Mouse (Mus musculus) thymus, postnatal 0 days (tissue): ENCODE data around the gene Vsx2. TPM values are rescaled to one million over a fixed set of nuclear protein-coding genes. Genes with fewer than 3 reads are reported as not detected.

Source experiments
- DNase-seq: peaks from one replicate; pipeline ENCODE4 v3.0.0-alpha.2; 2015; ENCODE audit warnings: low spot score
- polyA plus RNA-seq: library from polyadenylated mRNA; unstranded; fragments of >200 nt; fragmentation: Nextera tagmentation; extraction: Ambion mirVana; gene quantifications from 2 replicates; pipeline ENCODE4 v1.2.1, GENCODE M21; 2015

The Vsx2 gene
- 0.27 and 0.35 TPM in 2 replicates for polyA plus RNA-seq

DNA sequence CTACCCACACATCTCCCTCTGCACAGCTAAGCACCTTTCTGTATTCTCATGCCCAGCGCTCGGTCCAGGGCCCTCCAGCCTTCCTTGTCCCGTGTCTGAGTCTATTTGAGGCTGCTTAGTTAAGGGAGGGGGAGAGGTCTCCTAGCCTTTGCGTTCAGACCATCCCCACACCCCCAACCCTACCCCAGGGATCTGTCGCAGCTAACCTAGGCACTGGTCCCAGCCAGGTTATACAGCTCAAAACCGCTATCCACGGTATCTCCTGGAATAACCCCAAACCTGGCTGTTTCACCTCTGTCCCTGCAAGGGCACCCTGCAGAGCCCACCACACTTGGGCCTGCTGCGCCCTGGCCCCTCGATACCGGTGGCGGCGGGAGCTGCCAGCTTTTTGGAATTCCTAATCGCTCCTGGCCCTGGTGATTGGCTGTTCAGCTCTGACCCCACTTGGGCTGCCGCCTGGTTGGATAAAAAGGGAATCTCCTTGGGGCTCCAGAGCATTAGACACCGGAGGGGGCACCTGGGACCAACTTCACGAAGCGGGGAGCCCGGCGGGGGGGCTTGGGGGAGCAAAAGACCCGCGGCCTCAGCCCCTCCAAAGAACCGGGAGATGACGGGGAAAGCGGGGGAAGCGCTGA is at the start of gene Vsx2:
Gene Vsx2, plus strand, starts transcription at position 427 of the 635 bp plus-strand sequence.
- no peak for DNase-seq

DNA sequence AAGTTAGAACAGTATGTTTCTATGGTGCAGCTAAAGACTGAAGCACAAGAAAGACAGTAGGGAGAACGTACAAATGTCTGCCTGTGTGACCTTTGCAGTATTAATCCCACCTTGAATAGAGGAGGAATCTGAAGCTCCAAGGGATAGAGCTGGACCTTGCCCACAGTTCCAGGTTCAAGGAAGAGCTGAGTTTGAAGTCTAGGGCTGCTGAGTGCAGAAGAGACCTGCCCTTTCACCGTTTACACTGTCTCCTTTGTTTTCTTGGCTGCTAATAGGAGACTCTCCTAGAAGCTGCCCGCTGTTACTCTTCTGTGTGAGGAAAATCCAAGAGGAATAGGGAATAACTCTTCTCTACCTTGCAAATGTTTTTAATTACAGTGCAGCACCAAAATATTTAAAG is 45.8 kb upstream of the Vsx2 start:
- DNase-seq: no peak

DNA sequence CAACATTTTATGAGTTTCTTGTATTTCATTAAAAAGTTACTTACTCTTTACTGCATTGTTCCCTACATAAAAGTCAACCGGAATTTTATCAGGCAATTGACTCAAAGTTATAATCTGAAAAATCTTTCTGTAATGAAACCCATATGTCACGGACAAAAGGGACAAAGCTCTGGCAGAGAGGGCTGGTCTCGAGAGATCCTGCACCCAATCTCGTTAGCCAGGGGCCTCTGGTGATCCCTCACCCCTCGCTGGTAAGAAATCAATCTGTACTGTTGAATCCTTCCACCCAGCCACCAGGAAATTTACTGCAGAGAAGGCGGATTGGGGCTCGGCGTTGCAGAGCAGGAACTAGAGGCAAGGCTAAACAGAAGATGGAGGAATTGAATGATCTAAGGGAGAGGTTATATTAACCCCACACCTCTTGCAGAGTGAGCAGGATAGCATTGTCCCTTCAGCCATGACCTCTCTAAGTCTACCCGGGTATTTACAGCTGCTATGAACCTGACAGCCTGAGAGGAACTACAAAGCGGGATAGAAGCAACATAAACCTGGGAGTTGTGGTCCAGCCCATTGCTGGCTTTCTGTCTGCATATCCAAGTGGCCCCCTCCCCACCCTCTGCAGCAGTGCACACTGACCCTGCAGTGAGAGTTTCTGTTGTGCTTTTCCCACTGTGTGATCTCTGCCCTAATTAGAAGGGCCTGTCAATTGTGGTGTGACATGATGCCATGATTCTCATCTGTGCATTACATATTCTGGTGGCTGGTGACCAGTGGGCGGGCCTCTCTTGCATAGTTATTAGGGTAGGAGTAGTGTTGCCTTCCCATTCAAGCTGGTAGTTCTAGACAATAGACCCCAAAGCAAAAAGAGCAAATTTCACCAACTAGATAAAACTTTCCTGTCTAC is 45.2 kb upstream of the Vsx2 start:
- DNase-seq: no peak

DNA sequence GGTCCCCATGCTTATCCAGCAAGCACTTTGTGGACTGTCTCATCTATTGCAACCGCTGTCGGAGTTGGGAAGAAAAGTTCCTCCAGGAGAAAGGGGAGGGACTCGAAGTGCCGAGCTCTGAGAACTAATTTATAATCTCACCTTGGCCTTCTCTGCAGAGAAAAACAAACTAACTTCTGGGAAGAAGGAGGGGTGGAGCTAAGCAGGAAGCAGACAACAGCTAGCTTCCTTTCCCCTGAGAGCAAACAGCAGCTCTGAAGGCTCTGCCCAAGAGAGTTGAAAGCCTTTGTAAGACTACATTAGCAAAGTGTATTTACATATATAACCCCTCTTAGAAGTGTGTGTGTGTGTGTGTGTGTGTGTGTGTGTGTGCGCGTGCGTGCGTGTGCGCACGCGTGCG is 44.1 kb upstream of the Vsx2 start:
- DNase-seq: peak; percentile 15

DNA sequence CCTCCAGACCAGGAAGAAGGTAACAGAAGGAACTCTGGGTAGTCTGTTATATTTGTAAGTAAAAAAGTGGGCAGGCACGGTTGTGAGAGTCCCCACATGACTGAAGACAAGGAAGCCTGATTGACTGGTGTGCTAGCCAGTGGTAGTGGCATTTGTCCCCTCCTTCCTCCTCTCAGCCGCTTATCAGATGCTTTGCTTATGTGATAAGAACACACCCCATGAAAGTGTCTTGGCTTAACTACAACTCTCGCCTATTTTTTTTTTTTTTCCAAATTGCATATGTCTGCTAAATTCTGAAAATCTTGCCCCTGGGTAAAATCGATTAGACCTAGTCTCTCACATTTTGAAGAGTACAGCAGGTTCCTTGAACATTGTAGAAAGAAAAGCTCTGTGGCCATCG is 39.1 kb upstream of the Vsx2 start:
- DNase-seq: no peak

DNA sequence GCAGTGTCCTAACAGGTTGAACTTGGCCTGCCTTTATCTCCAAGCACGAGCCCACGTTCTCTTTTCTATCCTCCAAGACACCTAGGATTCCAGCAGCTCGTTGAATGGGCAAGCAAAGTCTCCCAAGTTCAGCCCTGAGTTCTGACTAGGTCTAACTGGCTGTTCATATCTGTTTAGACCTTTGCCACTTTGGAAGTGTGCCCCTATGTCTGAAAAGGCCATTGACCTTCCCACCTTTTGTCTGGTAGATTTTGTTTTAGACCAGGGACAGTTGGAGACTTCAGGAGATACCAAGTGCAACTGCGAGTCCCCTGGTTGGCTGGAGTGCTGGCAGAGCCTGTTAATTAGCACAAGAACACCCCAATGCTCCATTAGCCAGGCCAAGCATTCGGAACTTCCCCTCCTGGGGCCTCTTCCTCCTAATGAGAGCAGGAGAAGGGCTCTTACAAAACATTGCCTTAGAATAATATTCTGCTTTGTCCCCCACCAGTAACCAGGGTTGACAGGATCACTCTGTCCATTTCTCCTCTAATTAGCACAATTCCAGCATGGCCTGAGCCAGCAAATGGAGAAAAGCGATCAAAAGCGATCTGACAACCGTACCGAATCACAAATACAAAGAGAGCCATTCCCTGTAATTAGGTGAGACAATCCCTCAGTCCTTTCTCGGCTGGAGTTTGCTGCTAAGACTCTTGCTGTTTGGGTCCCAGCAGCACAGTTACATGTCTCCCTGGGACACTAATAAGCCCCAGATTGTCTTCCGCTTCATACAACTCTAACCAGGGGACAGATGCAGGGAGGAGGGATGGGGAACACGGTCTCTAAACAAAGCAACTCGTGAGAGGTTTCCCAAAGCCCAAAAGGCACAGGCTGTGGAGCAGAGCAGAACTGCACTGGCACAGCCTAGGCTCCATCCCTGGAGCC is 37.4 kb upstream of the Vsx2 start:
- DNase-seq: no peak

- no peak for DNase-seq
Measured at GRCm38 (mm10) chr12:84532830-84533199, 36.7 kb upstream of the Vsx2 start.

GRCm38 (mm10) chr12:84533706-84534486 is 35.7 kb upstream of the Vsx2 start:
- DNase-seq: no peak

- DNase-seq: peak; percentile 42
Measured at GRCm38 (mm10) chr12:84539537-84539936, 30.0 kb upstream of the Vsx2 start.

DNA sequence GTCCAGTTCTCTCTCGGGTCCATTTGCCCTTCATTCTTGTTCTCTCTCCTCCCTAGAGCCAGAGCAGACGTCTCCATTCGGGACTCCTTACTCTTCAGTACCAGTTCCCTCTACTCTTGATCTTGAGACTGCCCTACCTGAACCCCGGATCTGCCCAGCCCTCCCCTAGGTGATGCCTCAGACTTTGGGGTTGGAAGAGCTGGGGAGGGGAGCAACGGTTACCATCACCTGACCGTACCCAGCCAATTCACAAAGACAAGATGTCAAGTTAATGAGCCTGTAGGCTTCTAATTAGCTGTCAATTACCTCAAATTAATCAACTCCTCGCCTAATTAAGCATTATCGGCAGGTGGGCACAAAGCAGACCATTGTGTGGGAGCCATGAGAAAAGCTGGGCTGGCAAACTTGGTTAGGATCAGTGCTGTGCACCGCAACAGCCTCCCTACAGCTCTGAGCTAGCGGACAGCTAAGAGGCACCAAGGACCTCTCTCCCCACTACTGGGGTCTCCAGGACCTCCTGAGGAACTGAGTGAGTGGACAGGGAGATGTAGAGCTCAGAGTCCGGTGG is 28.1 kb upstream of the Vsx2 start:
- no peak for DNase-seq

DNA sequence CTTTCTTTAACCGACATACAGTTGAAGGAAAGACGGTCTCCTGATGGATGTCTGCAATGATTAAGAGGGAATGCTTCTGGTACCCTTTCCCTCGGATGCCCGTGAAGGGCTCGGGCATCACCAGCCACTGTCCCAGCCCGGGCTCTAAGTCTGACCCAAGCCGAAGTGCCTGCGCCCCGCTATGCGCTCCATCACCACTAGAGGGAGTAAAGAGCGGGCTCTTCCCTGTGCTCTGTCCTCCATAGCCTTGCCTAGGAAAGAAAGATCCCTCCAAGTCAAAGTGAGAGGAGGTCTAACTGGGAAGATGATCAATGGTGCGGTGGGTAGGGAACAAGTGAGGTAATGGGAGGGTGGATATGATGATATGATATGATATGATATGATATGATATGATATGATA is 23.5 kb upstream of the Vsx2 start:
- peak; percentile 47 for DNase-seq

GRCm38 (mm10) chr12:84546577-84547085 is 22.9 kb upstream of the Vsx2 start:
- DNase-seq: no peak

GRCm38 (mm10) chr12:84548251-84548650 is 21.3 kb upstream of the Vsx2 start:
- DNase-seq: no peak

DNA sequence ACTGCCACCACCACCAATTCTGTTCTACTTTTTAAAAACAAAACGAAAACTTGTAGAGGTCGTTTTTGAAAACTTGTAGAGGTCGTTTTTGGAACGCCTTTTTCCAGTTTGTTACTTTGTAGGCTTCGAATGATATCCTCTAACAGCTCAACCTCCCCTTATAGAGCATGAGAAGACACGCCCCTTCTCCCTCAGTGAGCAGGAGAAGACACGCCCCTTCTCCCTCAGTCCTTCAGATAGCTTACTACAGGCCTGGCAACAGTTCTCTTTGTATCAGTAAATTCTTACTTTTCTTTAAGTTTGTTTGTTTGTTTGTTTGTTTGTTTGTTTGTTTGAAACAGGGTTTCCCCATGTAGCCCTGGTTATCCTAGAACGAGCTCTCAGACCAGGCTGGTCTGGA is 14.3 kb upstream of the Vsx2 start:
- no peak for DNase-seq

DNA sequence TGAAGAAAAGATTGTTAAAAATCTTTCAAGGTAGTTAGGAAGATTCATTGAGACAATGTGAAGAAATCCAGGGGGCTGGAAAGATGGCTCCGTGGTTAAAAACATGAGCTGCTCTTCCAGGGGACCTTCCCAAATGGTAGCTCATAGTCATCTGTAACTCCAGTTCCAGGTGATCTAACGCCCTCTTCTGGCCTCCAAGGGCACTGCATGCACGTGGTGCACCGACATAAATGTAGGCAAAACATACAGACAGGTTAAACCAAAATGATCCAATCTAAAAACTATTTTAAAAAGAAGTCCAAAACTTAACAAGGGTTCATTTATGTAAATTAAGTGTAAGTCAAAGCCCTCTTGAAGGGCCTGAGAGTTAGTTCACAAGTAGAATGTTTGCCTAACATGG is 7.0 kb upstream of the Vsx2 start:
- no peak for DNase-seq

DNA sequence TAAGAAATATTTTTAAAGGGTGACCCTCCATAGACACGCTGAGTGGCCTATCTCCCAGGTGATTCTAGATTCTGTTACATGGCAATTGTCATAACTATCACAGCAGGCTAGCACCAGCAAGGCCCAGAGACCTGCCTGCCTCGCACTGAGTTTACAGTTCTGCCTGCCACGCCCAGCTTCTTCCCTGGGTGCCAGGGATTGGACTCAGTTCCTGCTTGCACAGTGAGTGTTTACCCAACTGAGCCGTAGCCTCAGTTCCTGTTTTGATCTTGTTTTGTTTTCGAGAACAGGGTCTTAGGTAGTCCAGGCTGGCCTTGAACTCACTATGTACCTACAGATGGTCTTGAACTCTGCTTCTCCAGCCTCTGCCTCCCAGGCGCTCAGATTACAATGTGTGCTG is 2.0 kb upstream of the Vsx2 start:
- DNase-seq: no peak

DNA sequence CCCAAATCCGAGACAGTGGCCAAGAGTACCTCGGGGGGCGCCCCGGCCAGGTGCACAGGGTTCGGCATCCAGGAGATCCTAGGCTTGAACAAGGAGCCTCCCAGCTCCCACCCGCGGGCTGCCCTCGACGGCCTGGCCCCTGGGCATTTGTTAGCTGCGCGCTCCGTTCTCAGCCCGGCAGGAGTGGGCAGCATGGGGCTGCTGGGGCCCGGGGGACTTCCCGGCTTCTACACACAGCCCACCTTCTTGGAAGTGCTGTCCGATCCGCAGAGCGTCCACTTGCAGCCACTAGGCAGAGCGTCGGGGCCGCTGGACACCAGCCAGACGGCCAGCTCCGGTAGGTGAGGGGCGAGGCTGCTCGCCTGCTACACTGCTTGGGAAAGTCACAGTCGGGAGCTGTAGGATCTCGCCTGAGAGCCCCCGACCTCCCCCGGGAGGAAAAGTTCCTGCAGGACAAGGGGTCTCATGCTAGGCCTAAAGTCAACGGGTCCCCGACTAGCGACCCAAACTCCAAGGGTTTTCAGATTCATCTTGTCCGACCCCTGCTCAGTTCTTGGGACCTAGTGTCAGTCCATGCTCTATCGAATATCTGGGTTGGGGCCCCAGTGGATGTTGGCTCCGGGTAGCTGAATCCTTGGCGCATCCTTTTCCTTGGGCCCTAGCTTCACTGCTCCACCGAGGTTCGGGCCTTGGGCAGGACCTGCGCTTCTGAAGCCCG is 573 bp downstream of the Vsx2 start:
- DNase-seq: no peak

DNA sequence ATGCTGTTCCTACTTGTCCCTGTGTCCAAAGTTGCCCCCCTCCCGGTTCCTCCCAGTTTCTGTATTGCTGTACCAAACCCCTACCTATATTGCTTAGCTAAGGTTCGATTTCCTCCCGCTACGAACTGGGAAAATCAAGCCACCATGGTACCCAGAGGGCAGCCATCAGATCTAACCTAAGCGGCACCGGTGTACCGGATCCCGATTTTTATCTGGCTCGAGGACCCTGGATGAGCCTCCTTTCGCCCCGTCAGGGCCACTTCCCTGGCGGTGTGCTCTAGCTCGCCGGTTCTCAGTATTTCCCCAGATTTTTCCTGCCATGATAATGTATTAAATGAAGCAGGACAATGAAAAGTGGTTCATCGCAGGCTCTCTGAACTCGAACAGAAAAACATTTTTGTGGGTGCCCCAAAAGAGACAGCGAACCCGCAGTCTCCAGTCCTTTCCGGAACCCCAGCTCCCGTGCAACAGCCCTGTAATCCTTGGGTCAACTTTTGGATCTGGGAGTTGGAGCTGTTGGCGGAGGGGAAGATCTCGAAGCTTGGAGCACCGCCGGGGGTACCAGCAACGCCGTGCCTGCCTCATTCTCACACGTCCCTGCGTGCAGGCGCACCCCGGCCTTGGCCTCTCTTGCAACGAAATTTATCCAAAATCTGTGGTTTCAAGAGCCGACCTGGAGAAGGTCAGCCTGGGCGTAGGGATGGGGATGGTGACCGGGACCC is 1.3 kb downstream of the Vsx2 start:
- DNase-seq: no peak
